Mouse (Mus musculus): ENCODE measurements around the gene Nacc1.

Nacc1 gene

GRCm38 (mm10) chr8:84687705-84688100 lies at the start of gene Nacc1:
Gene Nacc1 (minus strand): TSS chr8:84687862.
- peak; percentile 82 to 94 for DNase-seq (ENCODE audit: low spot score in 2 of 2)

DNA sequence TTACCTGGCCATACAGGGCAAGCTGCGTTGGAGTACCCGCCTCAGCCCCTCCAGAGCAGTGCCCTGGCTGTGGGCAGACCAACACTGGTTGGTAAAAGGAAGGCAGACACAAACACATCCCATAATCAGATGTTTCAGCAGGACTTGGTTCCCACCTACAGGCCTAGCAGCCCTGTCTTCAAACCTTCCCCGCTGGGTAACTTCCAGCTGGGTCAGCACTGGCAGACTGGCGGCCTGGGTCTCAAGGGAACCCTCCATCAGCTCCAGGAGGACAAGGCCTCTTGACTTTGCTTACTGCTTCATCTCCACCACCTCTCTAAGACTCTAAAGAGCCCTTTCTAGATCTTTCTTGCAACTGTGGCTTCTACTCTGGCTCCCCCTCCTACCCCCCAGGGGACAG lies 48.9 kb upstream of the Nacc1 start:
- no peak for DNase-seq (ENCODE audit: low spot score in 2 of 2)

DNA sequence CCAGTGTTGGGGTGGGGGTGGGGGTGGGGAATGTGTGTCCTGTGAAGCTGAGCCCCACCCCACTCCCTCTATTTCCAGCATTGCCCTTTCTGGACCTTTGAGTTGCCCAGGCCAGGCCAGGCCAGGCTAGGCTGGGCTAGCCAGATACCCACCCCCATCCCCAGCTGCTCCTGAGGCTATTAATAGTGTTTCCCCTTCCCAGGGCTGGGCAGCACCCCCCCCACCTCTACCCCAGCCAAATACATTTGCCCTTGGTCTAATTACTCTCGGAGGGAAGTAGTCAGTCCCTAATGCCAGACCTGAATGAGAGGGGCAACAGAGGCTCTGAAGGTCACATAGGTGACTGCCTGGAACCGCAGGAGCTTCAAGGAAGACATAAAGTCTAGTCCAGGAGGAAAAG lies 47.9 kb upstream of the Nacc1 start:
- no peak for DNase-seq (ENCODE audit: low spot score in 2 of 2)

DNA sequence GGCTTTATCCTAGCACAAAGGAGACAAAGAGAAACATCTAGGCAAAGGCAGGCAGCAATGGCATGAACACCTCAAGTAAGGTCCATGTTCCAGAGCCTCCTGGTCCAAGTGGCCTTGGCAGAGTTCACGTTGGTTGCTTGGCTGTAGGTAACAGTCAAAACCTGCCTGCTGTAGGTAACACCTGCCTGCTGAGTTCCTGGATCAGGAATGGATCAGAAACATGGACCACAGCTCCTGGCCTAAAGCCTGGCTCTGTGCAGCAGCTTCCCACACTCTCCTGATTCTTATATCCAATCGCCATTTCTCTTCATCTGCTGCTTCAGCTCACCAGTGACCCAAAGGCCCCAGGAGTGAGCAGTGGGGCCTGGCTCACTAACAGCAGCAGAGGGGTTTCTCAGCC lies 47.0 kb upstream of the Nacc1 start:
- DNase-seq (ENCODE audit: low spot score in 2 of 2): no peak

- no peak for DNase-seq (ENCODE audit: low spot score in 2 of 2)
Observed at GRCm38 (mm10) chr8:84733959-84734358, 46.3 kb upstream of the Nacc1 start.

GRCm38 (mm10) chr8:84732996-84733395 lies 45.3 kb upstream of the Nacc1 start:
- DNase-seq (ENCODE audit: low spot score in 2 of 2): no peak

DNA sequence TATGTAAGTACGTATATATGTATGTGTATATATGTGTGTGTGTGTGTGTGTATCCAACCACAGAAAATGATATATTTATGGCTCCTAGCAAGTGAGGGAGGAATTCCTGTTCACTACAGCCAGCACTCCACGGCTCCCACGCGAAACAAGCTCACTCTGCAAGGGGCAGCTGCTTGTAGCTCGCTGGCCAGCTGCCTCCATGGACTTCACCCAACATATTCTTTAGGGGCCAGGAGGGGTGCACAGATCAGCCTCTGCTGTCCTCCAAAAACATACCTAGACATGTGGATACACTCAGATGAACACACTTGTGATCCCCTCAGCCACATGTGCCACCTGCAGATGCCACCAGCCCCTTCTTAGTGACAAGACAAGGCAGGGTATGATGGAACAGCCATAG lies 44.9 kb upstream of the Nacc1 start:
- DNase-seq (ENCODE audit: low spot score in 2 of 2): no peak

DNA sequence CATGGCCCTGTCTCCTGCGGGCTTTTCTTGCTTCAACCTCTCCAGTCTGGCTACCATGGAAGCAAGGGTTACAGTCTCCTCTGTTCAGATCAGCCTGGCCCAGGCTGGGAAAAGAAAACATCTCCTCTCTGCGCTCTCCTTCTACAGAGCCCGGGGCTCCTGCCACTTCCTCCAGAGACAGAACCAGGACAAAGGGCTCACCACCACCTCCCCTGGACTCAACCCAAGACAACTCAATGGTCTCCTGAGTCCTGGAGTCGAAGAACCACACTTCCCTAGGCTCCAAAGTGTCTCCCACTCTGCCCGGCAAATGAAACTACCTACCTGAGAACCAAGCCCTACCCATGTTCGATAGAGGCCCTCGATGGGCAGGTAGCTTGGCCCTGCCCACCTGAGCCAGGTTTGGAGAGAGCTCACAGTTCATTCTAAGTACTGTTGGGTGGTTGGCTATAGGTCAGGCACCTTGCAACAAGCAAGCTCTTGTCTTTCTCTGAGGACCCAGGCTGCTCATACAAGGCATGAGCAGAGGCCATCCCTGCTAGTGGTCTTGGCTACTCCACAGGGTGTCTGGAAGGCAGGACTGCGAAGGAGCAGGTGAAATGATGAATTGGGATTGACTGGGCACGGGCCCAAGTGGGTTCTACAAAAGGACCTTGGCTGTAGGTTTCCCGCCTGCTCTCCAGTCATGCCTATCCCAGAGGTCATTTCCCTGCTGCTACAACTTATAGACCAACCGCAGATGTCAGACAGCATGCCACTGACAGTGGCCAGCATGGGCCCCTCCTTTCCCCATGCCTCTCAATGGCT lies 43.9 kb upstream of the Nacc1 start:
- peak; percentile 40 to 58 for DNase-seq (ENCODE audit: low spot score in 2 of 2)

- peak; percentile 79 to 84 for DNase-seq (ENCODE audit: low spot score in 2 of 2)
Observed at GRCm38 (mm10) chr8:84730541-84731370, 43.1 kb upstream of the Nacc1 start.

DNA sequence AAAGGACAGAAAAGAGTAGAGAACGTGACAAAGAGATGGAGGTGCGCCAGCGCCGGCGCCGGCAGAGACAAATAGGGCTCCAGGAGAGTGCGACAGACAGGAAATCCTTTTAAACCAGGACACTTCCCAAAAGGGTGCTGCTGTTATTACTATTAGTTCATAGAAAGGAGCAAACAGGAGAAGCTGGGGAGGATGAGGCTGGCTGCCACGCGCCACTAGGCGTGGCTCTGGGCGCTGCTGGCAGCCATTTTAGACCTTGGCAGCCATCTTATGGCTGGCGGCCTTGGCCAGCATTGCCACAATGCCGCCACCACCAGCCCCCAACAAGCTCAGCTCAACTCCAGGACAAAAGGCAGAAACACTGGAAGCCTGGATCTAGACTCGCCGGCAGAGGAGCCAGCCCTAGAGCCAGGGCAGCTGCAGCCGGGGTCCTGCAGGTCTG lies 42.3 kb upstream of the Nacc1 start:
- no peak for DNase-seq (ENCODE audit: low spot score in 2 of 2)

GRCm38 (mm10) chr8:84728474-84728873 lies 40.8 kb upstream of the Nacc1 start:
- DNase-seq (ENCODE audit: low spot score in 2 of 2): no peak

DNA sequence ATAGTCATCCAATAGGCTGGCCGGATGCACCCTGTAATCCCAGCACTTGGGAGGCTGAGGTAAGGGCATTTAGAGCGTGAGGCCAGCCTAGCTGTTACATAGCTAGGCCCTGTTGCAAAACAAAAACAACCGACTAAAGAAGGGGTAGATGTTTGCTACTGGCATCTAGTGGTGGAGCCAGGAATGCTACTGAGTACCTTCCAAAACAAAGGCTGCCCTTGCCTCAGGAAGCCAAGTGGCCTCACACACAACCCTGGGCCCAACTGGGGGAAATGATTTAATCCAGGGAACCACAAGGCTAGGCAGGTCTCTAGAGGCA lies 38.2 kb upstream of the Nacc1 start:
- peak in 1 of 2 experiments; percentile 53 for DNase-seq (ENCODE audit: low spot score in 2 of 2)

- DNase-seq (ENCODE audit: low spot score in 2 of 2): peak in 1 of 2 experiments; percentile 38
Observed at GRCm38 (mm10) chr8:84725246-84725940, 37.7 kb upstream of the Nacc1 start.

GRCm38 (mm10) chr8:84724683-84725082 lies 37.0 kb upstream of the Nacc1 start:
- peak in 1 of 2 experiments; percentile 52 for DNase-seq (ENCODE audit: low spot score in 2 of 2)

- DNase-seq (ENCODE audit: low spot score in 2 of 2): peak; percentile 76 to 81
Observed at GRCm38 (mm10) chr8:84723571-84723900, 35.9 kb upstream of the Nacc1 start.

DNA sequence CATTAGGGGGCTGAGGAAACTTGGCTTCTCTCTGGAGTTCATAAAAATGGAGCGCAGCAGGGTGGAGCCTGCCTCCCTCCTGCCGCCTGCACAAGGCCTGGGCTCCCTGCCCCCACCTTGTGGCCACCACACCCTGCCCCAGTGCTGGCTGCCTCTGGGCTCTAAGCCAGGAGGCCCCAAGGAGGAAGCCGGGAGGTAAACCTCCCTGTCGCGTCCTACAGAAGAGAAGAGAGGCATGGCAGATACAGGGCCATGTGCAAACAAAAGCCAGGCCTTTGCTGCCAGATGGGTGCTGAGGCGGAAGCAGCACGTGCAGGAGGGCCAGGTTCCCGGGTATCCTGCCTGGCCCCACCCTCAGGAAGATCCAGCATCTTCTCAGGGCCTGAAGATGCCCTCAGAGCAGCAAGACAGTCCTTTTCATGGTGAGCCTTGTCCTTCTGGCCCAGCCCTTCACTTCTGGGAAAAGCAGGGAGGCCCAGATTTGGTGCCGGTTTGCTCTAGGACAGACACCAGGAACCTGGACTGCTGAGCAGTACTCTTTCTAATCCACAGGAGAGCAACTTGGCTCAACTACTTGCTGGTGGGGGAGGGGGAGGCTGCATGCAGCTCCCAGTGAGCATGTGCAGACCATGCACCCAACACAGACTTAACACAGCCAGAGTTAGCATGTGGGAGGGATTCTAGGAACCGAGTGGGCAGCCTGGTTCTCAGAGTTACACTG lies 35.3 kb upstream of the Nacc1 start, which contains the start of gene G430095P16Rik:
Gene G430095P16Rik (plus strand): TSS at position 158 of the 721 bp plus-strand sequence.
- DNase-seq (ENCODE audit: low spot score in 2 of 2): peak; percentile 84 to 91

- DNase-seq (ENCODE audit: low spot score in 2 of 2): no peak
Observed at GRCm38 (mm10) chr8:84722530-84722849, 34.8 kb upstream of the Nacc1 start.

DNA sequence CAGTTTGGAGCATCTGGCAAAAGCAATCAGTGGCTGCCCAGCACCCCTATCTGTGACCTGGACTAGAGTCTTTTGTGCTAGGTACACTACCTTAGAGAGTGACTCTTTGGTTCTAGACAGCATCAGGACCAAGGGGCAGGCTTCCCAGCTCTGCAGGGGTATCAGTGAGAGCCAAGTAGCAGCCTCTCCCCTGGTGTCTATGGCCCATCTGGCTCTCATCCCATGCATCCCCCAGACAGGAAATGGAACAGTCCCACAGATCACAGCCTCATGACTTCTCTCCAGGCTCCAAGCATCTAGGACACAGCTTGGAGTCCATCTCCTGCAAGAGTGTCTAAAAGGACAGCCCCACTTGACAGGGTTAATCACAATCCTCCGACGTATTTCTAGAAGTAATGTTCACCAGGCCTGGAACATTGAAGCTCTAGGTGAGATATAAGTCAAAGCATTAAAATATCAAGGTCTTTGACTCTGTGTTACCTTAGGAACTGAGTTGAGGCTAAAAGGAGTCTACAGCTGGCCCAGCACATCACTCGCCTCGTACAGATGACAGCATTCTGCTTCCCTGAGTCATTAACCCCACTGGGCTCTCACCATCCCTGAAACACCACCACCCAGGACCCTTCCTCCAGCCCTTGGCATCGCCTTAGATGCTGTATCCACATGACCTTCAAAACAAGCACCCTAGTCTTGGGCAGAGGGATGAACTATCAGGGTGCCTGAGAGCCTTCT lies 31.5 kb upstream of the Nacc1 start:
- DNase-seq (ENCODE audit: low spot score in 2 of 2): no peak

DNA sequence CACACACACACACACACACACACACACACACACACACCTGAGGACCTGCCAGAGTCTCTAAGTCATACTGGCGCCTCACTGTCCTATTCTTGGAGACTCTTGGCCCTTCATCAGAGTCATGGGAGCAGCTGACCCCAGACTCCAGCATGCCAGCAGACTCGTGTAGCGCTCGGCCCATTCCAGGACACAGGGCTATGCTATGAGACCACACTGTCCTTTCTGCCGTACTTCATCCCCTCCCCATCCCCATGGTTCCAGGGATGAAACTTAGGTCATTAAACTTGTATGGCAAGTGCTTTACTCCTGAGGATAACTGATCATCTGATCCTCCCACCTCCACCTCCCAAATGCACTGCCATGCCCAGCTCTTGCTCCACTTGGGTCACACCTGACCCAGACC lies 30.8 kb upstream of the Nacc1 start:
- DNase-seq (ENCODE audit: low spot score in 2 of 2): no peak

- no peak for DNase-seq (ENCODE audit: low spot score in 2 of 2)
Observed at GRCm38 (mm10) chr8:84716790-84717189, 29.1 kb upstream of the Nacc1 start.

GRCm38 (mm10) chr8:84715893-84716468 lies 28.3 kb upstream of the Nacc1 start:
- DNase-seq (ENCODE audit: low spot score in 2 of 2): no peak

All from spleen, postnatal 10 days (tissue).